Mouse (Mus musculus) lung, postnatal 4 days (tissue): ENCODE measurements at regions not wholly inside any gene's neighbourhood (a gene's known extent, or its start where the extent isn't known, plus 50 kb on each side); places are given as distances from the start of the nearest gene placed in this dataset.

ENCODE experiments used
- DNase-seq, 2 experiments: peaks; one replicate each; pipeline ENCODE4 v3.0.0; 2021

- DNase-seq: no peak
Observed at GRCm38 (mm10) chr8:128065964-128066680, 292.3 kb upstream of the Nrp1 start.

GRCm38 (mm10) chr8:128069749-128070148, 288.7 kb upstream of the Nrp1 start:
- no peak for DNase-seq

DNA sequence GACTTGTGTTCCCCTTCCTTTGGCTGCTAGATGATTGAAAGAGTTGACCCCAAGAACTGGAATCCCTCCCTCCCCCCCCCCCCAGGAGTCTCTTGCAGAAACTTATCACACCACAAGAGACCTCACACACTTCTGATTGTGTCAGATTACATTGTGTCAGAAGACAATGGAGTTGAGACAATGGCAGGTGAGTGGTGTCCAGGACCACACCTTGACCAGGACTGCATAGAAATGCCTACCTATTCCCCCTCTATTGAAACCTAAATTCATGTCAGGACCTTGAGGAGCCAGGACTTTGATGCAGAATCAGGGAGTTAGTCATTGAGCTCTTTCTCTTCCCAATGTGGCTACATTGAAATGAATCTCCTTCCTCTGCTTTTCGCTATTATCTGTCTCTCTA, 282.8 kb upstream of the Nrp1 start:
- DNase-seq: no peak

- DNase-seq: no peak
Observed at GRCm38 (mm10) chr8:128076226-128076625, 282.2 kb upstream of the Nrp1 start.

DNA sequence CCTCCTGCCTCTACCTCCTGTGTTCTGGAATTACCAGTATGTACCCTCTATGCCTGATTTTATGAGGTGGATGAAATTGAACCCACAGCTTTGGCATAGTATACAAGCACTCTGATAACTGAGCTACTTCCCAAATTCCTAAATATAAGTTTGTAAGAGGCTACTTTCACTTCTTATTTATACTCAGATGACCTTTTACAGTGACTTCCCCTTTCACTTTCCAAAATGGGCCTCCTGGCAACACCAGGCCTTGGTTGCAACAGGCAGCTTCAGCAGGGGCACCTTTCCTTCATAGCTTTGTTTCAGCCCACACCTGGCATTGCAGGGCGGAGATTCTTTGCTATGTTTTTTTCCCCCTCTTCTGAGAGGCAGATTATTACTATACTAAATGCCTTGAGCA, 279.7 kb upstream of the Nrp1 start:
- DNase-seq: peak in 1 of 2 experiments; percentile 19

DNA sequence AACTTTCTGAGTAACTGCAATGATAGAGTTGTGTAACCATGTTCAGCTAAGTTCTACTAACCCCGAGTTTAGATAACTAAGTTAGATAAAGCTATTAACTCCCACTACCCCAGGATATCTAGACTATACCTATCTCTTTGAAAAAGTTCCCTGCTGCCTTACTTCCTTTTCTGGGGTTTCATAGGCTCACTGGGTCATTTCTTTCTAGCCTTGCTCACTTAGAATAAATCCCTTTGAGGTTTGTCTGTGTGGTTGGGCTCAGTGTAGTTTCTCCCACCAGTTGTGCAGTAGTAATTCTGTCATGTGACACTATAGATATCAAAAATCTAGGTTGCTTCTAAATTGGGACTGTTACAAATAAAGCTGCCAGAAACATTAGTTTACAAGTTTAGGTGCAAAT, 272.6 kb upstream of the Nrp1 start:
- no peak for DNase-seq

DNA sequence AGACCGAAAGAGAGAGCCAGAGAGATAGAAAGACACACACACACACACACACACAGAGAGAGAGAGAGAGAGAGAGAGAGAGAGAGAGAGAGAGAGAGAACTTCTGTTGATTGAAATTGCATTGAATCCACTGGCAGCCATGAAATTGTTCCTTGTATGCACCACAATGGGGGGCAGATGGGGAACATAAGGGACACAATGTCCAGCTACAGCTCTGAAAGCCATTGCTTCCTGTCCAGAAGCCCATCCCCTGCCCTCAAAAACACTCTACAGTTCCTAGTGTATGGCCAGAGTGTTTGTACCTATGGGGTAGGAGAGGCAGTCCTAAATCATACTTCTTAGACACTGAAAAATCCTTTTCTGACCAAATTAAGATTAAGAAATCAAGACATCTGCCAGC, 270.9 kb upstream of the Nrp1 start:
- DNase-seq: no peak

DNA sequence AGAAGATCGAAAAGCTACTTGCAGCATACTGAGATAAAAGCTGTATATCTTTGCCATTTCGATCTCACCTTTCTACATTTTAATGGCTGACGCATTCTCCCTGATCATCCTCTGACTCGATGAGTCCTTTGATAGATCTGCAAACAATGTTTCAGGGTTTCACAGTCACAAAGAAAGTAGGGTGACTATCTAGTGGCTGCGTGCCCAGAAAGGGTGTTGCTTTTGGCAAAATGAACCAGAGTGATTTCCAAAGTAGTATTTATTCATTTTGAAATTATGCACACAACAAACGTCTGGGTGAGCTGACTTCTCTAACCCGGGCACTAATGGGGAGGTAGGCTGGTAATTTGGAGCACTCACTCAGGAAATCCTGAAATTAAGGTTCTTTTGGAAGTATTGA, 265.6 kb upstream of the Nrp1 start:
- no peak for DNase-seq

- DNase-seq: no peak
Observed at GRCm38 (mm10) chr8:128095451-128095850, 263.0 kb upstream of the Nrp1 start.

- DNase-seq: no peak
Observed at GRCm38 (mm10) chr8:128097601-128098000, 260.8 kb upstream of the Nrp1 start.

GRCm38 (mm10) chr8:128103380-128103779, 255.0 kb upstream of the Nrp1 start:
- no peak for DNase-seq

- DNase-seq: no peak
Observed at GRCm38 (mm10) chr8:128106569-128106968, 251.8 kb upstream of the Nrp1 start.

DNA sequence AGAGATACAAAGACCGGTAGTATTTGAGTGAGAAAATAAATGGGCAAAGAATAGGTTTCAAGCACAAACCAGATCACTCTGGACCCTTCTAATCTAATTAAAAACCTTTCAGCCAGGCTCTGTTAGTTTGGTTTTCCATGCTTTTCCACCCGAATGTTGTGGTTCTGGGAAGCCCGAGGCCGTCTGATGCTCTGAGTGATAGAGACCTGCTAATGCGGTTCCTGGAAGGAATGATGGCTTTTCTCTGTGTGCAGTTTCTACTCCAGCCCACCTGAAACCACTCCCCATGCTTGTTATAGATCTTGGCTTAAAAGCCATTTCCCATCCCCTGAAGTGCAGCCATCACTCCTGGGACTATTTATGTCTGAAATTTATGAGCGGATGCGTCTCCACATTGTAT, 251.4 kb upstream of the Nrp1 start:
- no peak for DNase-seq

DNA sequence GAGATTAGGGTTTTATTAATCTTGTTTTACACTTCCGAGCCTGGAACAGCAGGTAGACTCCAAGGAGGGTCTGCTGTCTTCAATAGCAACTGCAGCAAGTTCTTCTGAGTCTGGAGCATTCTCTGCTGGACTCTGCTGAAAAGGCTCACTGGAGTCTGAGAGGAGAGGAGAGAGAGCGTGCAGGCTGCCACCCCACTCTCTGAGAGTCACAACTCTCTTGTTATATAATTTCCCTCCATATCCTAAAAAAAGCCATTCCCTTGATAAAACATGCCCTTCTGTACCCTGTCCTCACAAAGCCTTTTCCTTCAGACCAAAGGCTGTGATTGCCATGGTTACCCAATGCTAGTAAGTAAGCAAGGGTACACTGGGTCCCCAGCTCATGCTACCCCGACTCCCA, 249.4 kb upstream of the Nrp1 start:
- DNase-seq: no peak

DNA sequence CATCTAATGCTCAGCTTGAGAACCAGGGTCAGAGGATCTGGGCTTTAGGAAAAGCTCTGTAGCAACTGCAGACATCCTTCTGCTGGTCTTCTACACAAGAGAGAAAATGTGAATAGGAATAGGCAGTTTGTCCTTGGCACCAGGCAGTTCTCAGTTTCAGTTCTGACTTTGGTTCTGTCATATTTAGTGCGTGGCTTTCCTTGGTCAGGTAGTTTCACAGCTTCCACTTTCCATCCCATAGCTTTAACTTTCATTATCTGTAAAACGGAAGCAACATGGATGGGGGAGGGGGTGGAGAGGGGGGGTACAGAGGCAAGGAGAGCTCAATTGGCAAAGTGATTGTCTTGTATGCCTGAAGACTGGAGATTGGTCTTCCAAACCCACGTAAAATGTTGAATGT, 247.3 kb upstream of the Nrp1 start:
- no peak for DNase-seq

DNA sequence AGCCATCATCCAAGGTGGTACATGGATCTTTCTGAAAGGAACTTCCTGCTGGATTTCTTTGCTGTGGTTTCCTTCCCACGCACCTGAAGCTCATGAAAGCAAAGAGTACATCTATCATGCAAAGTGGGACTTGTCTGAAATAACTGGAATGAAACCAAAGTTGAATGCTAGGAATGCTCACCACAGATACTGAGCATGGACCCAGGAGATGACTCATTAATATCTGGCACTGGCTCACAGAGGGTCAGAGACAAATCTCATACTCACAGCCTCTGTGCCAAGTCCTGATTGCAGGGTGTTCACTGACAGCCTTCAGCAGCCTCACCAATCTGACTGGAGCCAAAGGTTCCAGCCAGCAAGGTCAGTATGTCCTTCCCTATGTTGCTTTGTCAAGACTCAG, 245.3 kb upstream of the Nrp1 start:
- peak; percentile 18 to 60 for DNase-seq

DNA sequence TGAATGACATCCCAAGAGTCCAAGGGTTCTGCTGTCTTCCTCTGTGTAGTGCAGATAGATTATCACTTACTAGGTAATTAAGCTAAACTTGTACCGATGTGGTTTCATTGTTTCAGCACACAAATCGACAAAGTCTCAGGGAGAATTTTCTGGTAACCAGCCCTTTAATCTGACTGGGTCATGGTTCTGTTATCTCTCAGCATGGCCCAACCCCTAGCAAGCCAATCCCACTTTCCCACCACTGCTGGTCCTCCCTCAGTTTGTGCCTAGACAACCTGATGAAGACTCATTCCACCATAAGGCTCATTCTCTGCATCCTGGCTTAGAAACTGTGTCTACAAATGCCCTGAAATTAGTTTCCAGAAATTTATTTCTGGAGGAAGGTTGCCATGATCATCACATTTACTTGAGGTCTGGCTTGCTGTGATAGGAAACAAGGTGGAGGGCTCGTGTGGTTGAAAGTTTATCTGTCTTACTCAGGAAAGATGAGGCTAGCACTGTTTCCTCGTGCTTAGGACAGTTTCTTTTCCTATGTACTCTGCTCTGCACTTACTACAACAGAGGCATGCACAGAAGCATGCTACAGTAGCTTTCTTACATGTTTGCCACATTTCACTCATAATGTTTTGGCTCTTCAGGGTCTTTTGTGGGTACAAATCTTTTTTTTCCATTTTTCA, 217.0 kb upstream of the Nrp1 start:
- no peak for DNase-seq

DNA sequence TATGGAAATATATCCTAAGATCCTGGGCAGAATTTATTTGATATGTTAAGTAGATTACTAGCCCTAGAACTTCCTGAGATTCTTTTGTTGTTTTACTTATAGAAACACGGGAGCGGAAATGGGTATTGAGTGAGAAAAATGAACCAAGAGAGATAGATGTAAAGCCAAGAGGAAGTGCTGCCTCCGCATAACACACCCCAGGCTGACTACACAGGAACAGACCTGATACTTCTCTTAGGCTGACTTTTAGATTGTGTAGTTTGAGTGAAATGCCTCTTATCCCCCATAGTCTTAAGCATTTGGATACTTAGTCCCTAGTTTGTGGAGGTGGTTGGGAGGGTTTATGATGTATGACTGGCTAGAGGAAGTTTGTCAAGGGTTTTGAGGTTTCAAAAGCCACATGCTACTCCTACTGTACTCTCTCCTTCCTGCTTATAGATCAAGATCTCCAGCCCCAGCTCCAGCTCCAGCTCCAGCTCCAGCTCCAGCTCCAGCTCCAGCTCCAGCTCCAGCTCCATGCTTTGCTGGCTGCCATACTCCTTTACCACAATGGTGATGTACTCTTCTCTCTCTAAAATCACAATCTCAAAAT, 210.0 kb upstream of the Nrp1 start:
- DNase-seq: no peak

DNA sequence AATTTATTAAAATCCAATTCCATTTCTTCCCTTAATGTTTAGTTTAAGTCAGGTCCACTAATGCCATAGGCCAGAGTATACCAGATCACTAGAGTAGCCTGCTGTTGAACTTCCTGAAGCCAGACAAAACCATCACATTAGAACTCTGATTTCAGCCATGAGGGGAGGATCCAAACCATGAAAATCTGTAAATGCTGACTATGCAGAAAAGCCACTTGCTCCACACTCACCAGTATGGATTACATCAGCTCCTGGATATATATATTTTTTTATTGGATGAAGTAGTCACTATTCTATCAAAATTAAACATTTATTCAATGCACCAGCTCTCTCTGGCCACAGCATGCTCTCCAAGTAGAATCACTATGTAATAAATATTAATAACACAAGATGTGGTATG, 202.8 kb upstream of the Nrp1 start:
- no peak for DNase-seq

- no peak for DNase-seq
Observed at GRCm38 (mm10) chr8:128156221-128156620, 202.2 kb upstream of the Nrp1 start.

GRCm38 (mm10) chr8:128162857-128163256, 195.5 kb upstream of the Nrp1 start:
- no peak for DNase-seq

GRCm38 (mm10) chr8:128164976-128165375, 193.4 kb upstream of the Nrp1 start:
- DNase-seq: no peak

- no peak for DNase-seq
Observed at GRCm38 (mm10) chr8:128165591-128165990, 192.8 kb upstream of the Nrp1 start.

GRCm38 (mm10) chr8:128166097-128166496, 192.3 kb upstream of the Nrp1 start:
- DNase-seq: no peak
